Mouse (Mus musculus) lung, embryonic 15.5 days (tissue): ENCODE results near the gene Rfx1. TPM values are rescaled to one million over a fixed set of nuclear protein-coding genes. Genes with fewer than 3 reads are reported as not detected.

Experiments
- ATAC-seq: fragments of 200-750 bp; cut with Nextera tagmentation; 2 replicates; pipeline ENCODE4 v1.8.0; 2017; ENCODE audit warnings: moderate number of reproducible peaks, borderline replicate concordance; ENCODE audit not compliant: low FRiP score, low TSS enrichment; ENCODE audit errors: extremely low read depth
- H3K27ac ChIP-seq: fragments of 300-500 bp; sonication (generic); 2 replicates; pipeline ENCODE4 v1.5.1; 2015; ENCODE audit warnings: moderate library complexity, mild to moderate bottlenecking, inconsistent platforms
- H3K27me3 ChIP-seq: fragments of 300-500 bp; sonication (generic); 2 replicates; pipeline ENCODE4 v1.6.1; 2015; ENCODE audit warnings: inconsistent platforms
- H3K36me3 ChIP-seq: fragments of 300-500 bp; sonication (generic); 2 replicates; pipeline ENCODE4 v1.6.1; 2015; ENCODE audit warnings: inconsistent platforms
- H3K4me1 ChIP-seq: fragments of 300-500 bp; sonication (generic); 2 replicates; pipeline ENCODE4 v1.6.1; 2015; ENCODE audit warnings: inconsistent platforms
- H3K4me2 ChIP-seq: fragments of 300-500 bp; sonication (generic); 2 replicates; pipeline ENCODE4 v1.6.1; 2015; ENCODE audit warnings: inconsistent platforms, mild to moderate bottlenecking, moderate library complexity
- H3K4me3 ChIP-seq: fragments of 300-500 bp; sonication (generic); 2 replicates; pipeline ENCODE4 v1.5.1; 2015; ENCODE audit warnings: mild to moderate bottlenecking, inconsistent platforms
- H3K9ac ChIP-seq: fragments of 300-500 bp; sonication (generic); 2 replicates; pipeline ENCODE4 v1.6.1; 2015; ENCODE audit warnings: inconsistent platforms
- H3K9me3 ChIP-seq: fragments of 300-500 bp; sonication (generic); 2 replicates; pipeline ENCODE4 v1.6.1; 2016; ENCODE audit warnings: inconsistent platforms
- WGBS: fragments of 180-500 bp; shearing (Covaris S2); methylation state at CpG from one replicate; pipeline ENCODE4 v1.1.7; 2015; 5-methylcytosine and 5-hydroxymethylcytosine counted together
- microRNA counts: library from miRNA; unstranded; fragments of <30 nt; microRNA quantifications from one replicate; lab custom pipeline; 2016
- microRNA-seq: library from miRNA; unstranded; fragments of <30 nt; microRNA quantifications from one replicate; pipeline ENCODE4, GENCODE M21; 2016
- polyA plus RNA-seq: library from polyadenylated mRNA; unstranded; fragments of >200 nt; fragmentation: Nextera tagmentation; extraction: Ambion mirVana; gene quantifications from 2 replicates; pipeline ENCODE4 v1.2.1, GENCODE M21; 2015

The Rfx1 gene
- polyA plus RNA-seq, 1 experiment from 2014 or later: 10.6 TPM

- Histone ChIP-seq H3K4me2 (no peak overlapping the region), H3K27ac (no peak overlapping the region), H3K36me3 (peaks cover 5% of the 10 kb centered on the region; the same call in 1 of the 2 replicates), H3K4me3 (no peak overlapping the region), H3K27me3 (no peaks in the 10 kb centered on the region), H3K9me3 (no peaks in the 10 kb centered on the region), H3K4me1 (peaks cover 11% of the 10 kb centered on the region), H3K9ac (no peak overlapping the region)
- 30% methylated on average over 17 of the region's 17 CpGs for WGBS
- ATAC-seq: peak; percentile 35; the same call in 1 of the 2 replicates
Measured at GRCm38 (mm10) chr8:84127202-84127901, 60.7 kb downstream of the Rfx1 start.

GRCm38 (mm10) chr8:84128277-84128676, 61.6 kb downstream of the Rfx1 start:
- peaks cover 8% of the 10 kb centered on the region; the same call in 1 of the 2 replicates for H3K36me3 ChIP-seq
- H3K4me2 ChIP-seq: no peak overlapping the region
- no peak overlapping the region for H3K27ac ChIP-seq
- H3K9ac ChIP-seq: no peak overlapping the region
- H3K9me3 ChIP-seq: no peaks in the 10 kb centered on the region
- H3K4me3 ChIP-seq: no peak overlapping the region
- 54% methylated on average over 8 of the region's 8 CpGs for WGBS
- no peak for ATAC-seq
- H3K4me1 ChIP-seq: peaks cover 11% of the 10 kb centered on the region
- H3K27me3 ChIP-seq: no peaks in the 10 kb centered on the region

GRCm38 (mm10) chr8:84130806-84131205, 64.2 kb downstream of the Rfx1 start:
- no peak for ATAC-seq
- Histone ChIP-seq H3K27ac (no peak overlapping the region), H3K4me3 (no peak overlapping the region), H3K36me3 (peaks cover 26% of the 10 kb centered on the region), H3K27me3 (no peaks in the 10 kb centered on the region), H3K9me3 (no peaks in the 10 kb centered on the region), H3K4me2 (no peak overlapping the region), H3K9ac (no peak overlapping the region), H3K4me1 (peaks cover 11% of the 10 kb centered on the region)
- 43% methylated on average over 30 of the region's 30 CpGs for WGBS

- 85% methylated on average over 8 of the region's 8 CpGs for WGBS
- no peak overlapping the region for H3K4me3 ChIP-seq
- no peak overlapping the region for H3K27ac ChIP-seq
- H3K36me3 ChIP-seq: peaks cover 40% of the 10 kb centered on the region
- no peak for ATAC-seq
- no peak overlapping the region for H3K9ac ChIP-seq
- no peaks in the 10 kb centered on the region for H3K9me3 ChIP-seq
- peaks cover 5% of the 10 kb centered on the region for H3K4me1 ChIP-seq
- H3K4me2 ChIP-seq: no peak overlapping the region
- H3K27me3 ChIP-seq: no peaks in the 10 kb centered on the region
Measured at GRCm38 (mm10) chr8:84132225-84132624, 65.6 kb downstream of the Rfx1 start.

GRCm38 (mm10) chr8:84137848-84138247, 71.2 kb downstream of the Rfx1 start:
- no peak for ATAC-seq

GRCm38 (mm10) chr8:84140838-84141237, 74.2 kb downstream of the Rfx1 start:
- Histone ChIP-seq H3K36me3 (peaks cover 85% of the 10 kb centered on the region), H3K9ac (no peak overlapping the region), H3K27ac (no peak overlapping the region), H3K9me3 (no peaks in the 10 kb centered on the region), H3K4me2 (no peak overlapping the region), H3K27me3 (no peaks in the 10 kb centered on the region), H3K4me3 (no peak overlapping the region), H3K4me1 (no peaks in the 10 kb centered on the region)
- WGBS: 88% methylated on average over 4 of the region's 4 CpGs
- ATAC-seq: no peak

More at GRCm38 (mm10) chr8:84137848-84138247, 71.2 kb downstream of the Rfx1 start:
- no peaks in the 10 kb centered on the region for H3K27me3 ChIP-seq
- H3K4me3 ChIP-seq: no peak overlapping the region
- no peaks in the 10 kb centered on the region for H3K9me3 ChIP-seq
- H3K9ac ChIP-seq: no peak overlapping the region
- H3K4me2 ChIP-seq: no peak overlapping the region
- H3K36me3 ChIP-seq: peaks cover 84% of the 10 kb centered on the region
- no peaks in the 10 kb centered on the region for H3K4me1 ChIP-seq
- H3K27ac ChIP-seq: no peak overlapping the region
- 90% methylated on average over 3 of the region's 3 CpGs for WGBS

- Histone ChIP-seq H3K27me3 (no peaks in the 10 kb centered on the region), H3K4me2 (no peak overlapping the region), H3K9me3 (no peaks in the 10 kb centered on the region), H3K27ac (no peak overlapping the region), H3K9ac (no peak overlapping the region), H3K36me3 (peaks cover 48% of the 10 kb centered on the region), H3K4me3 (no peak overlapping the region), H3K4me1 (peaks cover 22% of the 10 kb centered on the region)
- WGBS: 93% methylated on average over 8 of the region's 8 CpGs
- no peak for ATAC-seq
Measured at GRCm38 (mm10) chr8:84144636-84145245, 78.1 kb downstream of the Rfx1 start.

MicroRNAs encoded within 50 kb of the gene (microRNA counts, 519-probe panel; counts per million panel counts)
- 2,163 counts per million, percentile 24 among the panel's probes with 10 or more counts for microRNA mmu-miR-709 (lab: Ali Mortazavi, UCI)

Small RNA genes lying within 50 kb of the gene (microRNA-seq; reads per million reads assigned to microRNA genes)
- gene Mir709: not detected

Other genes with a start within 250 kb of the Rfx1 start
- gene Adgrl1, start 166.7 kb upstream of the Rfx1 start, polyA plus RNA-seq: 18.6 and 19.7 TPM in 2 replicates
- gene Gm10644, start 111.6 kb upstream of the Rfx1 start, polyA plus RNA-seq: 0.74 and 0.86 TPM in 2 replicates
- gene Asf1b, start 111.3 kb upstream of the Rfx1 start, polyA plus RNA-seq: 82.2 and 83.5 TPM in 2 replicates
- gene Prkaca, start 93.8 kb upstream of the Rfx1 start, polyA plus RNA-seq: 156 TPM in 2 replicates
- 11.3 and 12.1 TPM in 2 replicates for gene Samd1, start 69.2 kb upstream of the Rfx1 start, polyA plus RNA-seq
- 0.93 and 0.98 TPM in 2 replicates for gene 1700067K01Rik, start 65.3 kb upstream of the Rfx1 start, polyA plus RNA-seq
- 2.2 and 2.6 TPM in 2 replicates for gene 2210011C24Rik, start 54.7 kb upstream of the Rfx1 start, polyA plus RNA-seq
- gene Palm3, start 45.4 kb upstream of the Rfx1 start, polyA plus RNA-seq: 6.0 and 6.7 TPM in 2 replicates
- 1.4 and 2.2 TPM in 2 replicates for gene Il27ra, start 24.2 kb upstream of the Rfx1 start, polyA plus RNA-seq
- gene Rln3, start 21.8 kb upstream of the Rfx1 start, polyA plus RNA-seq: not detected in 2 replicates
- 1.3 TPM in 2 replicates for gene Gm10643, start 1.7 kb upstream of the Rfx1 start, polyA plus RNA-seq
- gene Dcaf15, start 37.9 kb downstream of the Rfx1 start, polyA plus RNA-seq: 9.3 and 9.5 TPM in 2 replicates
- gene Podnl1, start 59.2 kb downstream of the Rfx1 start, polyA plus RNA-seq: 0.16 and 0.36 TPM in 2 replicates
- gene Cc2d1a, start 81.1 kb downstream of the Rfx1 start, polyA plus RNA-seq: 23.1 and 23.4 TPM in 2 replicates
- gene 4930432K21Rik, start 81.2 kb downstream of the Rfx1 start, polyA plus RNA-seq: 1.7 TPM in 2 replicates
- gene Nanos3, start 118.4 kb downstream of the Rfx1 start, polyA plus RNA-seq: 2.7 and 3.2 TPM in 2 replicates
- 13.6 and 14.2 TPM in 2 replicates for gene Zswim4, start 170.2 kb downstream of the Rfx1 start, polyA plus RNA-seq
- 320 and 350 TPM in 2 replicates for gene D8Ertd738e, start 182.9 kb downstream of the Rfx1 start, polyA plus RNA-seq
- gene Mri1, start 190.5 kb downstream of the Rfx1 start, polyA plus RNA-seq: 67.2 and 72.4 TPM in 2 replicates
- gene Ccdc130, start 203.5 kb downstream of the Rfx1 start, polyA plus RNA-seq: 20.5 and 22.8 TPM in 2 replicates